Mouse (Mus musculus): Measurements from ENCODE around the gene Ubqln4. TPM values are rescaled to one million over a fixed set of nuclear protein-coding genes. Genes with fewer than 3 reads are reported as not detected.

The Ubqln4 gene
- total RNA-seq, 2 experiments from 2014 or later: 5.7 to 7.9 TPM

Other genes with a start within 250 kb of the Ubqln4 start
- gene Glmp, start 228.7 kb upstream of the Ubqln4 start, total RNA-seq (2015; ENCODE audit: low replicate concordance): 11.1 and 58.3 TPM in 2 replicates
- 5.9 and 13.1 TPM in 2 replicates for gene Glmp, start 228.7 kb upstream of the Ubqln4 start, total RNA-seq (2017; ENCODE audit: low replicate concordance)
- not detected in 2 replicates for gene Tmem79, start 217.6 kb upstream of the Ubqln4 start, total RNA-seq (2015; ENCODE audit: low replicate concordance)
- gene Tmem79, start 217.6 kb upstream of the Ubqln4 start, total RNA-seq (2017; ENCODE audit: low replicate concordance): 0.09 TPM in 1 of 2 replicates, not detected in the other
- gene Smg5, start 217.5 kb upstream of the Ubqln4 start, total RNA-seq (2015; ENCODE audit: low replicate concordance): 28.1 and 29.5 TPM in 2 replicates
- gene Smg5, start 217.5 kb upstream of the Ubqln4 start, total RNA-seq (2017; ENCODE audit: low replicate concordance): 45.1 and 58.0 TPM in 2 replicates
- gene Paqr6, start 189.2 kb upstream of the Ubqln4 start, total RNA-seq (2015; ENCODE audit: low replicate concordance): 3.1 TPM in 1 of 2 replicates, not detected in the other
- gene Paqr6, start 189.2 kb upstream of the Ubqln4 start, total RNA-seq (2017; ENCODE audit: low replicate concordance): not detected in 2 replicates
- not detected in 2 replicates for gene Bglap3, start 181.0 kb upstream of the Ubqln4 start, total RNA-seq (2015; ENCODE audit: low replicate concordance)
- gene Bglap3, start 181.0 kb upstream of the Ubqln4 start, total RNA-seq (2017; ENCODE audit: low replicate concordance): not detected in 2 replicates
- not detected in 2 replicates for gene Bglap2, start 175.1 kb upstream of the Ubqln4 start, total RNA-seq (2015; ENCODE audit: low replicate concordance)
- not detected in 2 replicates for gene Bglap2, start 175.1 kb upstream of the Ubqln4 start, total RNA-seq (2017; ENCODE audit: low replicate concordance)
- gene Bglap, start 169.3 kb upstream of the Ubqln4 start, total RNA-seq (2015; ENCODE audit: low replicate concordance): not detected in 2 replicates
- gene Bglap, start 169.3 kb upstream of the Ubqln4 start, total RNA-seq (2017; ENCODE audit: low replicate concordance): not detected in 2 replicates
- gene Pmf1, start 143.4 kb upstream of the Ubqln4 start, total RNA-seq (2015; ENCODE audit: low replicate concordance): 33.2 and 56.6 TPM in 2 replicates
- gene Pmf1, start 143.4 kb upstream of the Ubqln4 start, total RNA-seq (2017; ENCODE audit: low replicate concordance): 42.1 and 43.4 TPM in 2 replicates
- gene Slc25a44, start 128.6 kb upstream of the Ubqln4 start, total RNA-seq (2015; ENCODE audit: low replicate concordance): 7.9 and 11.5 TPM in 2 replicates
- gene Slc25a44, start 128.6 kb upstream of the Ubqln4 start, total RNA-seq (2017; ENCODE audit: low replicate concordance): 13.7 and 20.2 TPM in 2 replicates
- 29.7 and 57.3 TPM in 2 replicates for gene Sema4a, start 92.6 kb upstream of the Ubqln4 start, total RNA-seq (2015; ENCODE audit: low replicate concordance)
- gene Sema4a, start 92.6 kb upstream of the Ubqln4 start, total RNA-seq (2017; ENCODE audit: low replicate concordance): 9.8 and 20.7 TPM in 2 replicates
- 6.9 and 9.0 TPM in 2 replicates for gene Lmna, start 43.8 kb upstream of the Ubqln4 start, total RNA-seq (2015; ENCODE audit: low replicate concordance)
- gene Lmna, start 43.8 kb upstream of the Ubqln4 start, total RNA-seq (2017; ENCODE audit: low replicate concordance): 45.6 and 52.7 TPM in 2 replicates
- gene Mex3a, start 21.4 kb upstream of the Ubqln4 start, total RNA-seq (2015; ENCODE audit: low replicate concordance): 0.19 and 1.5 TPM in 2 replicates
- gene Mex3a, start 21.4 kb upstream of the Ubqln4 start, total RNA-seq (2017; ENCODE audit: low replicate concordance): 0.34 TPM in 1 of 2 replicates, not detected in the other
- not detected in 2 replicates for gene Rab25, start 5.5 kb upstream of the Ubqln4 start, total RNA-seq (2015; ENCODE audit: low replicate concordance)
- gene Rab25, start 5.5 kb upstream of the Ubqln4 start, total RNA-seq (2017; ENCODE audit: low replicate concordance): not detected in 2 replicates
- gene Lamtor2, start 684 bp upstream of the Ubqln4 start, total RNA-seq (2015; ENCODE audit: low replicate concordance): 4.2 and 8.6 TPM in 2 replicates
- 14.3 and 15.8 TPM in 2 replicates for gene Lamtor2, start 684 bp upstream of the Ubqln4 start, total RNA-seq (2017; ENCODE audit: low replicate concordance)
- 80.3 and 91.8 TPM in 2 replicates for gene Ssr2, start 22.1 kb downstream of the Ubqln4 start, total RNA-seq (2015; ENCODE audit: low replicate concordance)
- gene Ssr2, start 22.1 kb downstream of the Ubqln4 start, total RNA-seq (2017; ENCODE audit: low replicate concordance): 24.3 and 35.9 TPM in 2 replicates
- gene Arhgef2, start 52.2 kb downstream of the Ubqln4 start, total RNA-seq (2015; ENCODE audit: low replicate concordance): 15.2 and 20.5 TPM in 2 replicates
- 16.7 and 18.1 TPM in 2 replicates for gene Arhgef2, start 52.2 kb downstream of the Ubqln4 start, total RNA-seq (2017; ENCODE audit: low replicate concordance)
- not detected in 2 replicates for gene Rxfp4, start 99.4 kb downstream of the Ubqln4 start, total RNA-seq (2015; ENCODE audit: low replicate concordance)
- gene Rxfp4, start 99.4 kb downstream of the Ubqln4 start, total RNA-seq (2017; ENCODE audit: low replicate concordance): not detected in 2 replicates
- gene Khdc4, start 132.0 kb downstream of the Ubqln4 start, total RNA-seq (2015; ENCODE audit: low replicate concordance): 25.0 and 29.5 TPM in 2 replicates
- 19.9 and 23.4 TPM in 2 replicates for gene Khdc4, start 132.0 kb downstream of the Ubqln4 start, total RNA-seq (2017; ENCODE audit: low replicate concordance)
- gene Rit1, start 163.1 kb downstream of the Ubqln4 start, total RNA-seq (2015; ENCODE audit: low replicate concordance): 99.9 and 111 TPM in 2 replicates
- 90.6 and 102 TPM in 2 replicates for gene Rit1, start 163.1 kb downstream of the Ubqln4 start, total RNA-seq (2017; ENCODE audit: low replicate concordance)
- 0.19 TPM in 1 of 2 replicates, not detected in the other for gene Syt11, start 221.4 kb downstream of the Ubqln4 start, total RNA-seq (2015; ENCODE audit: low replicate concordance)
- 0.85 TPM in 1 of 2 replicates, not detected in the other for gene Syt11, start 221.4 kb downstream of the Ubqln4 start, total RNA-seq (2017; ENCODE audit: low replicate concordance)

All from erythroblast, adult 5-6 weeks (primary cell).